Mouse (Mus musculus) spleen, embryonic (tissue): ENCODE results near the gene Cpxcr1.

Experiments used
- CTCF ChIA-PET: fragments of 350-600 bp; sonication (Branson Sonifier 250); formaldehyde crosslinking; loops from one replicate; lab custom pipeline; 2022; lab: Charles Lee

Gene Cpxcr1

DNA sequence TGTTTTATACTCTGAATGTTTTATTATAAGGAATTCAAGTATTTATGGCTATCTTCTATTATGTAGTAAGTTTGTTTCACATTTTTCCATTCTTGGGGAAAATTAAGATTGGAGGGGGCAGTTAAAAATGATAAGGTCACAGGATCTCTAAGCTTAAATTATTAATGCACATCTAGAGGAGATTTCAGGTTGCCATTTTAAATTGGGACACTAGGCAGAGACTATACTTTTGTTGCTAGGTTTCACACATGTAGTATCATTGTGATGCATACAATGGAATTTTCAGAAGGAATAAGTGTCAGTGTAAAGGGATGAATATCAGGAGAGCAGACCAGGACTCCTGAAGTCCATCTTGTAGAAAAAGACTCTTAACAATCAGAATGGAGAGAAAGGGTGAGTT, at the start of gene Cpxcr1:
Cpxcr1 (plus strand) TSS at position 301 of the 400 bp plus-strand sequence.
- CTCF ChIA-PET, result no interaction called here
